Mouse (Mus musculus) small intestine, adult 2 months (tissue): ENCODE measurements around the gene Tmeff1. TPM values are rescaled to one million over a fixed set of nuclear protein-coding genes. Genes with fewer than 3 reads are reported as not detected.

Source experiments
- H3K27ac ChIP-seq: fragments of 200-500 bp; 2 replicates; pipeline ENCODE4 v1.5.1; 2012; ENCODE audit warnings: low read depth, low read length, control low read depth, inconsistent platforms; ENCODE audit not compliant: insufficient read depth
- H3K27me3 ChIP-seq: fragments of 200-500 bp; 2 replicates; pipeline ENCODE4 v1.6.1; 2012; ENCODE audit warnings: mild to moderate bottlenecking, moderate library complexity, low read length, inconsistent platforms; ENCODE audit not compliant: control insufficient read depth, insufficient read depth
- H3K36me3 ChIP-seq: fragments of 200-500 bp; 2 replicates; pipeline ENCODE4 v1.6.1; 2012; ENCODE audit warnings: mild to moderate bottlenecking, low read length, control low read depth, inconsistent platforms; ENCODE audit not compliant: control insufficient read depth, insufficient read depth
- H3K4me1 ChIP-seq: fragments of 200-500 bp; 2 replicates; pipeline ENCODE4 v1.6.1; 2012; ENCODE audit warnings: low read length, inconsistent platforms, mixed read lengths; ENCODE audit not compliant: control insufficient read depth, insufficient read depth, insufficient read length
- H3K4me3 ChIP-seq: fragments of 200-500 bp; 2 replicates; pipeline ENCODE4 v1.5.1; 2012; ENCODE audit warnings: low read depth, mild to moderate bottlenecking, control low read depth, inconsistent platforms, low read length, moderate library complexity
- CTCF ChIP-seq: fragments of 200-500 bp; IDR thresholded peaks from 2 replicates; pipeline ENCODE4 v1.5.1; 2012; ENCODE audit warnings: low read depth, mild to moderate bottlenecking, control low read depth, inconsistent platforms, low read length, moderate library complexity, mixed read lengths; ENCODE audit not compliant: insufficient replicate concordance, insufficient read length; ENCODE audit errors: extremely low read depth
- POLR2A ChIP-seq: fragments of 200-500 bp; IDR thresholded peaks from 2 replicates; pipeline ENCODE4 v1.6.1; 2012; ENCODE audit warnings: low read depth, mild to moderate bottlenecking, control low read depth, inconsistent platforms, low read length, moderate library complexity
- WGBS: fragments of 180-500 bp; shearing (Covaris S2); methylation state at CpG from one replicate; pipeline ENCODE4 v1.1.7; 2018; 5-methylcytosine and 5-hydroxymethylcytosine counted together
- polyA plus RNA-seq: library from polyadenylated mRNA; depleted of rRNA; stranded (reverse); fragments of >200 nt; gene quantifications from 2 replicates; pipeline ENCODE4 v1.2.3, GENCODE M21; 2012

Tmeff1 gene
- polyA plus RNA-seq, 1 experiment = 1.9 TPM

GRCm38 (mm10) chr4:48592844-48593243, 7.9 kb downstream of the Tmeff1 start:
- WGBS = 84% methylated on average over 7 of the region's 7 CpGs

GRCm38 (mm10) chr4:48596111-48596510, 11.1 kb downstream of the Tmeff1 start:
- no peaks in the 10 kb centered on the region for H3K4me1 ChIP-seq
- TF ChIP-seq CTCF = no peak
- no peak for TF ChIP-seq POLR2A
- 87% methylated on average over 7 of the region's 7 CpGs for WGBS
- no peak overlapping the region for H3K27ac ChIP-seq
- no peaks in the 10 kb centered on the region for H3K27me3 ChIP-seq
- H3K36me3 ChIP-seq = no peaks in the 10 kb centered on the region
- no peak overlapping the region for H3K4me3 ChIP-seq

More at GRCm38 (mm10) chr4:48592844-48593243, 7.9 kb downstream of the Tmeff1 start:
- Histone ChIP-seq H3K36me3 (no peaks in the 10 kb centered on the region), H3K4me3 (no peak overlapping the region), H3K27ac (peak overlapping the region; percentile 49; the same call in 1 of the 2 replicates), H3K4me1 (no peaks in the 10 kb centered on the region), H3K27me3 (no peaks in the 10 kb centered on the region)
- no peak for TF ChIP-seq CTCF
- TF ChIP-seq POLR2A = no peak

- TF ChIP-seq CTCF = no peak
- no peak for TF ChIP-seq POLR2A
- WGBS = 90% methylated on average over 3 of the region's 3 CpGs
- no peaks in the 10 kb centered on the region for H3K27me3 ChIP-seq
- H3K27ac ChIP-seq = no peak overlapping the region
- no peaks in the 10 kb centered on the region for H3K4me1 ChIP-seq
- no peak overlapping the region for H3K4me3 ChIP-seq
- no peaks in the 10 kb centered on the region for H3K36me3 ChIP-seq
Measured at GRCm38 (mm10) chr4:48605650-48606049, 20.7 kb downstream of the Tmeff1 start.

GRCm38 (mm10) chr4:48609485-48609884, 24.5 kb downstream of the Tmeff1 start:
- WGBS = 94% methylated on average over 9 of the region's 9 CpGs
- Histone ChIP-seq H3K27me3 (no peaks in the 10 kb centered on the region), H3K36me3 (no peaks in the 10 kb centered on the region), H3K4me3 (no peak overlapping the region), H3K4me1 (no peaks in the 10 kb centered on the region), H3K27ac (no peak overlapping the region)
- TF ChIP-seq POLR2A = no peak
- TF ChIP-seq CTCF = no peak

DNA sequence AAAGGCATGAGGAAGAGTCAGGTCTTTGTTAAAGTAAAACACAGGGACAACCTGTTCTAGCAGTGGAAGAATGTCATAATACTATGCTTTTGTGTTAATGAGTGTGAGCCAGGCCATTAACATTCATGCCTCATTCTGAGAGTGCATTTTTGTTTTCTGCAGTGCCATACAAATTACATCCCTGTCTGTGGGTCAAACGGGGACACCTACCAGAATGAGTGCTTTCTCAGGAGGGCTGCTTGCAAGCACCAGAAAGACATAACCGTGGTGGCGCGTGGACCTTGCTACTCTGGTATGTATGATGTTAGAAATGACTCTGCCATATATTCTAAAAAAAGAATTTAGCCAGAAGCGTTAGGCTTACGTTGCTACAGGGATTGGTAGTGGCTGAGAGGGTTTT, 25.3 kb downstream of the Tmeff1 start:
- TF ChIP-seq POLR2A = no peak
- TF ChIP-seq CTCF = no peak
- 87% methylated on average over 6 of the region's 6 CpGs for WGBS
- Histone ChIP-seq H3K27ac (no peak overlapping the region), H3K27me3 (no peaks in the 10 kb centered on the region), H3K4me1 (no peaks in the 10 kb centered on the region), H3K4me3 (no peak overlapping the region), H3K36me3 (no peaks in the 10 kb centered on the region)

- Histone ChIP-seq H3K27me3 (no peaks in the 10 kb centered on the region), H3K4me1 (no peaks in the 10 kb centered on the region), H3K36me3 (no peaks in the 10 kb centered on the region), H3K4me3 (no peak overlapping the region), H3K27ac (no peak overlapping the region)
- TF ChIP-seq CTCF (no peak), POLR2A (no peak)
- WGBS = 95% methylated on average over 4 of the region's 4 CpGs
Measured at GRCm38 (mm10) chr4:48615483-48615882, 30.5 kb downstream of the Tmeff1 start.

DNA sequence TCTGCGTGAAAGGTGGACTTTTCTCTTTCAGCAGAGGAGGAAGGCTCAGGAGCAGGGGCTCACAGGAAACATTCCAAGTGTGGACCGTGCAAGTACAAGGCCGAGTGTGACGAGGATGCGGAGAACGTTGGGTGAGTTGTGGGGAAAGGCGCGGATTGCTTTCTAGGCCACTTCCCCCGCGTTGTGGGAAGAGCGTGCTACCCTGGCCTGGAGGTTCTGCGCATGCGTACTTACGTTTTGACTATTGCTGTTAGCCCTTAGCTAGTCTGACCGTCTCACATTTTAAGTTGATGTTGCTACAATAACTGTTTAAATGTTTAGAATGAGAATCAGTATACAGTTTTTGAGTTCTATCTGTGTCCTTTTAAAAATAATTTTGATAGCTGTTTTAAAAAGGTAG, 32.2 kb downstream of the Tmeff1 start:
- WGBS = 96% methylated on average over 15 of the region's 15 CpGs
- Histone ChIP-seq H3K36me3 (no peaks in the 10 kb centered on the region), H3K27ac (no peak overlapping the region), H3K4me3 (no peak overlapping the region), H3K27me3 (no peaks in the 10 kb centered on the region), H3K4me1 (no peaks in the 10 kb centered on the region)
- TF ChIP-seq POLR2A (no peak), CTCF (no peak)

DNA sequence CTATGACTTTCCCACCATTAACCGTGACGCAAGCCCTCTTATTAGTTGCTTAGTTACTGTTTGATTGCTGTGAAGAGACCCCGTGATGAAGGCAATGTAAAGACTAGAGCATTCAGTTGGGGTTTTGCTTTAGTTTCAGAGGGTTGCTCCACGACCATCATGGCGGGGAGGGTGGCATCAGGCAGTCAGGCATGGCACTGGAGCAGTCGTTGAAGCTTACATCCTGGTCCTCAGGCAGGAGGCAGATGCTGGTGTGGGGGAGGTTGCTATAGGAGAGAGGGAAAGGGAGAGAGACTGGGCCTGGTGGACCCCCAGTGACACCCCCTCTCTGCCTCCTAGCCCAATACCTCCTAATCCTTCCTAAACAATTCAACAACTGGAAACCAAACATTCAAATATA, 35.1 kb downstream of the Tmeff1 start:
- TF ChIP-seq CTCF (no peak), POLR2A (no peak)
- Histone ChIP-seq H3K27me3 (no peaks in the 10 kb centered on the region), H3K4me3 (no peak overlapping the region), H3K27ac (no peak overlapping the region), H3K36me3 (no peaks in the 10 kb centered on the region), H3K4me1 (no peaks in the 10 kb centered on the region)
- 92% methylated on average over 6 of the region's 6 CpGs for WGBS

- H3K27me3 ChIP-seq = no peaks in the 10 kb centered on the region
- WGBS = 85% methylated on average over 6 of the region's 6 CpGs
- no peak for TF ChIP-seq CTCF
- no peak for TF ChIP-seq POLR2A
- H3K4me1 ChIP-seq = no peaks in the 10 kb centered on the region
- no peaks in the 10 kb centered on the region for H3K36me3 ChIP-seq
- no peak overlapping the region for H3K4me3 ChIP-seq
- H3K27ac ChIP-seq = no peak overlapping the region
Measured at GRCm38 (mm10) chr4:48622246-48622645, 37.3 kb downstream of the Tmeff1 start.
